In genomic region chr9:32635627-32636385, GRCm38 (mm10) we compare ENCODE assay signal across 8 mouse cellular contexts. TPM values are rescaled to one million over a fixed set of nuclear protein-coding genes. Genes with fewer than 3 reads are reported as not detected.
DNase-seq lines count a peak whose midpoint lies in the region; ATAC-seq and TF ChIP-seq lines count a peak whose summit lies in the region.

TSS of gene Ets1 (plus strand) at chr9:32636221.

- peak within 1 kb of the TSS; percentile 24 for H3K4me3 ChIP-seq in embryonic facial prominence, embryonic 12.5 days
- H3K4me3 ChIP-seq in heart, embryonic 15.5 days: peak within 1 kb of the TSS; percentile 41
- peak within 1 kb of the TSS; percentile 19 for H3K4me3 ChIP-seq in stomach, postnatal 0 days (ENCODE audit: low read depth, low read length)

- no peak for TF ChIP-seq CTCF in stomach, postnatal 0 days (IDR thresholded peaks at IDR 0.05; ENCODE audit: low read depth)

- H3K27me3 ChIP-seq in embryonic facial prominence, embryonic 12.5 days: peaks cover 15% of the 10 kb centered on the region; the same call in 1 of the 2 replicates
- H3K27me3 ChIP-seq in heart, embryonic 15.5 days: 0 out of 2 replicates have a peak, but pooled peaks cover 3% of the 10 kb centered on the region
- H3K27me3 ChIP-seq in stomach, postnatal 0 days (ENCODE audit: control insufficient read depth, insufficient read depth, low read length): no peaks in the 10 kb centered on the region

- peak within 1 kb of the TSS; percentile 42 for H3K4me2 ChIP-seq in embryonic facial prominence, embryonic 12.5 days (replicated peaks)
- peak within 1 kb of the TSS; percentile 56 for H3K4me2 ChIP-seq in heart, embryonic 15.5 days
- peak within 1 kb of the TSS; percentile 47 for H3K4me2 ChIP-seq in stomach, postnatal 0 days (replicated peaks; ENCODE audit: low read depth)

- no peaks in the 10 kb centered on the region for H3K9me3 ChIP-seq in embryonic facial prominence, embryonic 12.5 days
- H3K9me3 ChIP-seq in heart, embryonic 15.5 days (replicated peaks): no peaks in the 10 kb centered on the region
- H3K9me3 ChIP-seq in stomach, postnatal 0 days (ENCODE audit: control insufficient read depth, low read length): no peaks in the 10 kb centered on the region

- ATAC-seq in embryonic facial prominence, embryonic 12.5 days (ENCODE audit: insufficient number of reproducible peaks, insufficient read depth, low FRiP score, low TSS enrichment): no peak
- ATAC-seq in heart, embryonic 15.5 days (replicated peaks; ENCODE audit: insufficient number of reproducible peaks, insufficient read depth, low FRiP score, low read depth): no peak
- ATAC-seq in stomach, postnatal 0 days (ENCODE audit: low FRiP score, low TSS enrichment): no peak

- no peak within 1 kb of the TSS for H3K9ac ChIP-seq in embryonic facial prominence, embryonic 12.5 days
- peak within 1 kb of the TSS; percentile 5; the same call in 1 of the 2 replicates for H3K9ac ChIP-seq in heart, embryonic 15.5 days
- no peak within 1 kb of the TSS for H3K9ac ChIP-seq in stomach, postnatal 0 days (ENCODE audit: low read length)

- peaks cover 6% of the 10 kb centered on the region; the same call in 1 of the 2 replicates for H3K4me1 ChIP-seq in embryonic facial prominence, embryonic 12.5 days
- peaks cover 16% of the 10 kb centered on the region for H3K4me1 ChIP-seq in heart, embryonic 15.5 days (replicated peaks)
- H3K4me1 ChIP-seq in stomach, postnatal 0 days (replicated peaks; ENCODE audit: control insufficient read depth, insufficient read depth): no peaks in the 10 kb centered on the region

- H3K27ac ChIP-seq in embryonic facial prominence, embryonic 12.5 days: no peak within 1 kb of the TSS
- peak within 1 kb of the TSS; percentile 48 for H3K27ac ChIP-seq in heart, embryonic 15.5 days
- H3K27ac ChIP-seq in stomach, postnatal 0 days (replicated peaks): no peak within 1 kb of the TSS

- WGBS in embryonic facial prominence, embryonic 12.5 days: 2% methylated on average over 10 of the region's 10 CpGs
- WGBS in heart, embryonic 15.5 days: 2% methylated on average over 10 of the region's 10 CpGs
- 3% methylated on average over 10 of the region's 10 CpGs for WGBS in stomach, postnatal 0 days

- TF ChIP-seq EP300 in stomach, postnatal 0 days (optimal IDR thresholded peaks at IDR 0.05): no peak

- DNase-seq in urinary bladder, postnatal 14 days (ENCODE audit: low spot score): peak; percentile 11
- DNase-seq in urinary bladder, postnatal 36 days (ENCODE audit: low spot score in 2 of 2): no peak
- peak; percentile 55 to 62 for DNase-seq in kidney, postnatal 25 days
- peak; percentile 31 to 39 for DNase-seq in lung, postnatal 4 days
- no peak for DNase-seq in stomach, postnatal 0 days (ENCODE audit: low spot score)
- DNase-seq in natural killer cell, adult 2 months (ENCODE audit: low spot score in 2 of 2): no peak

- H3K36me3 ChIP-seq in embryonic facial prominence, embryonic 12.5 days: no peaks in the 10 kb centered on the region
- no peaks in the 10 kb centered on the region for H3K36me3 ChIP-seq in heart, embryonic 15.5 days
- no peaks in the 10 kb centered on the region for H3K36me3 ChIP-seq in stomach, postnatal 0 days (ENCODE audit: control insufficient read depth, insufficient read depth, low read length)

RNA-seq across cellular contexts. Expression of gene Ets1, which starts in this region (rescaled TPM):
- polyA plus RNA-seq in embryonic facial prominence, embryonic 12.5 days (2016; fragmentation: Nextera tagmentation; extraction: Ambion mirVana): 43.7 and 46.0 TPM in 2 replicates
- polyA plus RNA-seq in heart, embryonic 15.5 days (2015; fragmentation: Nextera tagmentation; extraction: Ambion mirVana): 46.3 and 54.9 TPM in 2 replicates
- polyA plus RNA-seq in stomach, postnatal 0 days (2015; fragmentation: Nextera tagmentation; extraction: Ambion mirVana): 8.8 and 9.9 TPM in 2 replicates

Comparison
In these comparisons a context has a peak if more than half of its experiments do, and no peak if none do; other contexts are left out.
1. DNase-seq: peak in urinary bladder, postnatal 14 days (single experiment), kidney, postnatal 25 days (2 of 2) and lung, postnatal 4 days (2 of 2); none in urinary bladder, postnatal 36 days (0 of 2), stomach, postnatal 0 days (single experiment) and natural killer cell, adult 2 months (0 of 2).
2. Peak in every context shown above with its lines, with median percentiles within 50 percentile points of each other: H3K4me2 ChIP-seq and H3K4me3 ChIP-seq.